Mouse (Mus musculus) brain, embryonic 14.5 days (tissue): ENCODE measurements at regions not wholly inside any gene's neighbourhood (a gene's known extent, or its start where the extent isn't known, plus 50 kb on each side); places are given as distances from the start of the nearest gene placed in this dataset.
A peak's percentile ranks its signal among the peaks of the same experiment; 100 is the strongest.

Experiments used
- CTCF ChIP-seq: fragments of 200-500 bp; IDR thresholded peaks from 2 replicates; pipeline ENCODE4 v1.5.1; 2012; ENCODE audit warnings: inconsistent platforms, mild to moderate bottlenecking, moderate library complexity, borderline replicate concordance; ENCODE audit not compliant: insufficient read depth, insufficient read length; ENCODE audit errors: extremely low read depth
- POLR2A ChIP-seq: fragments of 200-500 bp; IDR thresholded peaks from 2 replicates; pipeline ENCODE4 v1.6.1; 2012; ENCODE audit warnings: mild to moderate bottlenecking, inconsistent platforms, borderline replicate concordance; ENCODE audit not compliant: poor library complexity, insufficient read depth, insufficient read length, severe bottlenecking; ENCODE audit errors: extremely low read depth

GRCm38 (mm10) chr4:74563565-74563964 is 321.3 kb downstream of the Kdm4c start:
- TF ChIP-seq CTCF (peak; percentile 8; the same call in 1 of the 2 replicates), POLR2A (no peak)
